Mouse (Mus musculus): Measurements from ENCODE around the gene Slc39a3.

DNA sequence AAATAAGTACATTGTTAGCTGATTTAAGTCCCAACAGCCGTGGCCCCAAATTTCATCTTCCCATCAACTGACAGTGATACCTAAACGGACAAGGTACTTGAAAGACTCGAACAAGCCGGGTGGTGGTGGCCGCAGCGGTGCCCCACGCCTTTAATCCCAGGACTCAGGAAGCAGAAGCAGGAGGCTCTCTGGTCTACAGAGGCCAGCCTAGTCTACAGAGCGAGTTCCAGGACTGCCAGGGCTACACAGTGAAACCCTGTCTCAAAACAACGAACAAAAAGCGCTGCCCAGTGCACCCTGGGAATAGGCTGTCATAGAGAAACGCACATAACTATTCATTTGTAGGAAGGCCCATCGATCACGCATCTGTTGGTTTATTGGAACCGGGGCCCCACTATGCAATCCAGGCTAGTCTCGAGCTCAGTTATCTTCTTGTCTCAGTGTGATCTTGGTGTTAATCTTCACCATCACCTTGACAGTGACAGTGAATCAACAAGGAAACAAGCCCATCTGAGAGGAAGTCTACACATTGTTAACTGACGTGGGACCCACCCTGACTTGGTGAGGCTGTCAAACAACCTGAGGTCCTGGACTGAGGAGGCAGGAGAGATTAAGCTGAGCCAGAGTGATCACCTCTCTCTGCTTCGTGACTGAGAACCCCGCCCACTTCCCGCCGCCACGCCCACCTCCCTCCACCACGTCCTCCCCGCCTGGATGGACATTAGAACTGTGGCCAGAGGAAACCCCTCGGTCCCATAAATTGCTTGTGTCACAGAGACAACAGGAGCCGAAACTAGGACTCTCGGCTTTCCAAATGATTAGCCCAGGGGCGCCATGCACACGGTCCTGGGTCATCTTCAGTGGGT, 36.8 kb downstream of the Slc39a3 start:
- TF ChIP-seq CTCF (IDR thresholded peaks at IDR 0.05; ENCODE audit: borderline replicate concordance, insufficient read depth, low read depth, low read length) (no peak), POLR2A (IDR thresholded peaks at IDR 0.05; ENCODE audit: borderline replicate concordance, insufficient read depth, low read length) (no peak)
